Mouse (Mus musculus) forebrain, embryonic 10.5 days (tissue): ENCODE results near the gene Rbm19. TPM values are rescaled to one million over a fixed set of nuclear protein-coding genes. Genes with fewer than 3 reads are reported as not detected.

ENCODE experiments used
- DNase-seq: peaks from one replicate; pipeline ENCODE4 v3.0.0-alpha.2; 2017; ENCODE audit warnings: low spot score; ENCODE audit errors: extremely low spot score
- H3K27ac ChIP-seq: fragments of 300-500 bp; sonication (generic); 2 replicates; pipeline ENCODE4 v1.5.1; 2016; ENCODE audit warnings: mild to moderate bottlenecking
- H3K27me3 ChIP-seq: fragments of 300-500 bp; sonication (generic); 2 replicates; pipeline ENCODE4 v1.6.1; 2016; ENCODE audit warnings: mild to moderate bottlenecking; ENCODE audit not compliant: poor library complexity, severe bottlenecking
- H3K36me3 ChIP-seq: fragments of 300-500 bp; sonication (generic); replicated peaks from 2 replicates; pipeline ENCODE4 v1.6.1; 2016; ENCODE audit warnings: mild to moderate bottlenecking, moderate library complexity
- H3K4me1 ChIP-seq: fragments of 300-500 bp; sonication (generic); 2 replicates; pipeline ENCODE4 v1.6.1; 2016
- H3K4me3 ChIP-seq: fragments of 300-500 bp; sonication (generic); 2 replicates; pipeline ENCODE4 v1.5.1; 2016; ENCODE audit warnings: mild to moderate bottlenecking, moderate library complexity
- H3K9me3 ChIP-seq: fragments of 300-500 bp; sonication (generic); 2 replicates; pipeline ENCODE4 v1.6.1; 2016; ENCODE audit warnings: mild to moderate bottlenecking, moderate library complexity
- WGBS: fragments of 180-500 bp; shearing (Covaris S2); methylation state at CpG from one replicate; pipeline ENCODE4 v1.1.7; 2016; 5-methylcytosine and 5-hydroxymethylcytosine counted together
- polyA plus RNA-seq: library from polyadenylated mRNA; unstranded; fragments of >200 nt; fragmentation: Nextera tagmentation; extraction: Ambion mirVana; gene quantifications from 2 replicates; pipeline ENCODE4 v1.2.1, GENCODE M21; 2016

The Rbm19 gene
- polyA plus RNA-seq, 1 experiment from 2014 or later, result 38.4 TPM

GRCm38 (mm10) chr5:120196879-120197278 lies 80.6 kb downstream of the Rbm19 start:
- WGBS, result 88% methylated on average over 9 of the region's 9 CpGs
- H3K9me3 ChIP-seq, result peaks cover 5% of the 10 kb centered on the region; the same call in 1 of the 2 replicates
- H3K4me1 ChIP-seq, result peaks cover 27% of the 10 kb centered on the region
- peak overlapping the region; percentile 36 for H3K27ac ChIP-seq
- no peak overlapping the region for H3K4me3 ChIP-seq
- no peaks in the 10 kb centered on the region for H3K27me3 ChIP-seq
- no peak for DNase-seq
- peaks cover 45% of the 10 kb centered on the region for H3K36me3 ChIP-seq

GRCm38 (mm10) chr5:120197813-120198387 lies 81.6 kb downstream of the Rbm19 start:
- Histone ChIP-seq H3K36me3 (peaks cover 44% of the 10 kb centered on the region), H3K4me1 (peaks cover 36% of the 10 kb centered on the region), H3K9me3 (peaks cover 5% of the 10 kb centered on the region; the same call in 1 of the 2 replicates), H3K27ac (no peak overlapping the region; the same call in 1 of the 2 replicates), H3K4me3 (no peak overlapping the region), H3K27me3 (no peaks in the 10 kb centered on the region)
- no peak for DNase-seq
- WGBS, result 93% methylated on average over 10 of the region's 10 CpGs

GRCm38 (mm10) chr5:120199865-120200264 lies 83.6 kb downstream of the Rbm19 start:
- H3K4me3 ChIP-seq, result no peak overlapping the region
- H3K27me3 ChIP-seq, result no peaks in the 10 kb centered on the region
- no peak for DNase-seq
- peaks cover 32% of the 10 kb centered on the region for H3K36me3 ChIP-seq
- H3K9me3 ChIP-seq, result peaks cover 5% of the 10 kb centered on the region; the same call in 1 of the 2 replicates
- H3K27ac ChIP-seq, result no peak overlapping the region
- H3K4me1 ChIP-seq, result peaks cover 27% of the 10 kb centered on the region
- 93% methylated on average over 7 of the region's 7 CpGs for WGBS

GRCm38 (mm10) chr5:120204316-120204715 lies 88.1 kb downstream of the Rbm19 start:
- no peak for DNase-seq
- WGBS, result 78% methylated on average over 3 of the region's 3 CpGs
- Histone ChIP-seq H3K27ac (no peak overlapping the region), H3K27me3 (peaks cover 32% of the 10 kb centered on the region), H3K9me3 (peaks cover 5% of the 10 kb centered on the region; the same call in 1 of the 2 replicates), H3K4me1 (peaks cover 49% of the 10 kb centered on the region), H3K4me3 (no peak overlapping the region), H3K36me3 (peaks cover 14% of the 10 kb centered on the region)

- Histone ChIP-seq H3K36me3 (no peaks in the 10 kb centered on the region), H3K4me3 (no peak overlapping the region), H3K9me3 (no peaks in the 10 kb centered on the region), H3K27me3 (peaks cover 53% of the 10 kb centered on the region), H3K4me1 (peaks cover 64% of the 10 kb centered on the region), H3K27ac (peak overlapping the region; percentile 62)
- no peak for DNase-seq
- 69% methylated on average over 12 of the region's 12 CpGs for WGBS
Measured at GRCm38 (mm10) chr5:120206313-120206943, 90.2 kb downstream of the Rbm19 start.

GRCm38 (mm10) chr5:120207492-120207891 lies 91.2 kb downstream of the Rbm19 start:
- DNase-seq, result no peak
- 82% methylated on average over 4 of the region's 4 CpGs for WGBS
- H3K4me1 ChIP-seq, result peaks cover 62% of the 10 kb centered on the region
- H3K9me3 ChIP-seq, result no peaks in the 10 kb centered on the region
- no peaks in the 10 kb centered on the region for H3K36me3 ChIP-seq
- peaks cover 60% of the 10 kb centered on the region for H3K27me3 ChIP-seq
- no peak overlapping the region for H3K4me3 ChIP-seq
- no peak overlapping the region for H3K27ac ChIP-seq

- 0 out of 2 replicates have a peak overlapping the region, but pooled peaks have one; percentile 16 for H3K27ac ChIP-seq
- 9% methylated on average over 11 of the region's 11 CpGs for WGBS
- H3K4me1 ChIP-seq, result peaks cover 57% of the 10 kb centered on the region
- peak overlapping the region; percentile 30 for H3K4me3 ChIP-seq
- no peaks in the 10 kb centered on the region for H3K9me3 ChIP-seq
- no peak for DNase-seq
- H3K27me3 ChIP-seq, result peaks cover 71% of the 10 kb centered on the region
- no peaks in the 10 kb centered on the region for H3K36me3 ChIP-seq
Measured at GRCm38 (mm10) chr5:120210668-120211067, 94.4 kb downstream of the Rbm19 start.

- no peaks in the 10 kb centered on the region for H3K9me3 ChIP-seq
- H3K4me3 ChIP-seq, result peak overlapping the region; percentile 30
- peaks cover 70% of the 10 kb centered on the region for H3K27me3 ChIP-seq
- H3K4me1 ChIP-seq, result peaks cover 52% of the 10 kb centered on the region
- WGBS, result 5% methylated on average over 17 of the region's 17 CpGs
- no peaks in the 10 kb centered on the region for H3K36me3 ChIP-seq
- peak; percentile 37 for DNase-seq
- 0 out of 2 replicates have a peak overlapping the region, but pooled peaks have one; percentile 16 for H3K27ac ChIP-seq
Measured at GRCm38 (mm10) chr5:120211182-120211581, 94.9 kb downstream of the Rbm19 start.

GRCm38 (mm10) chr5:120214511-120214910 lies 98.2 kb downstream of the Rbm19 start:
- Histone ChIP-seq H3K9me3 (no peaks in the 10 kb centered on the region), H3K27ac (no peak overlapping the region), H3K36me3 (no peaks in the 10 kb centered on the region), H3K4me3 (no peak overlapping the region), H3K27me3 (peaks cover 65% of the 10 kb centered on the region), H3K4me1 (peaks cover 23% of the 10 kb centered on the region)
- no peak for DNase-seq
- WGBS, result 80% methylated on average over 3 of the region's 3 CpGs

- peaks cover 41% of the 10 kb centered on the region for H3K4me1 ChIP-seq
- H3K9me3 ChIP-seq, result no peaks in the 10 kb centered on the region
- no peaks in the 10 kb centered on the region for H3K36me3 ChIP-seq
- no peak overlapping the region for H3K4me3 ChIP-seq
- no peak overlapping the region for H3K27ac ChIP-seq
- no peak for DNase-seq
- 7% methylated on average over 4 of the region's 4 CpGs for WGBS
- H3K27me3 ChIP-seq, result peaks cover 93% of the 10 kb centered on the region
Measured at GRCm38 (mm10) chr5:120221216-120221615, 105.0 kb downstream of the Rbm19 start.

- H3K9me3 ChIP-seq, result no peaks in the 10 kb centered on the region
- H3K4me3 ChIP-seq, result no peak overlapping the region
- WGBS, result 13% methylated on average over 14 of the region's 14 CpGs
- DNase-seq, result peak; percentile 55
- H3K4me1 ChIP-seq, result peaks cover 60% of the 10 kb centered on the region
- peak overlapping the region; percentile 62; the same call in 1 of the 2 replicates for H3K27ac ChIP-seq
- H3K27me3 ChIP-seq, result peaks cover 95% of the 10 kb centered on the region
- no peaks in the 10 kb centered on the region for H3K36me3 ChIP-seq
Measured at GRCm38 (mm10) chr5:120225383-120225782, 109.1 kb downstream of the Rbm19 start.

- Histone ChIP-seq H3K9me3 (no peaks in the 10 kb centered on the region), H3K27ac (no peak overlapping the region), H3K36me3 (no peaks in the 10 kb centered on the region), H3K4me3 (no peak overlapping the region), H3K27me3 (peaks cover 94% of the 10 kb centered on the region), H3K4me1 (peaks cover 49% of the 10 kb centered on the region)
- 67% methylated on average over 20 of the region's 20 CpGs for WGBS
- no peak for DNase-seq
Measured at GRCm38 (mm10) chr5:120228613-120229409, 112.5 kb downstream of the Rbm19 start.
